Mouse (Mus musculus): ENCODE measurements around the gene Muc1.

DNA sequence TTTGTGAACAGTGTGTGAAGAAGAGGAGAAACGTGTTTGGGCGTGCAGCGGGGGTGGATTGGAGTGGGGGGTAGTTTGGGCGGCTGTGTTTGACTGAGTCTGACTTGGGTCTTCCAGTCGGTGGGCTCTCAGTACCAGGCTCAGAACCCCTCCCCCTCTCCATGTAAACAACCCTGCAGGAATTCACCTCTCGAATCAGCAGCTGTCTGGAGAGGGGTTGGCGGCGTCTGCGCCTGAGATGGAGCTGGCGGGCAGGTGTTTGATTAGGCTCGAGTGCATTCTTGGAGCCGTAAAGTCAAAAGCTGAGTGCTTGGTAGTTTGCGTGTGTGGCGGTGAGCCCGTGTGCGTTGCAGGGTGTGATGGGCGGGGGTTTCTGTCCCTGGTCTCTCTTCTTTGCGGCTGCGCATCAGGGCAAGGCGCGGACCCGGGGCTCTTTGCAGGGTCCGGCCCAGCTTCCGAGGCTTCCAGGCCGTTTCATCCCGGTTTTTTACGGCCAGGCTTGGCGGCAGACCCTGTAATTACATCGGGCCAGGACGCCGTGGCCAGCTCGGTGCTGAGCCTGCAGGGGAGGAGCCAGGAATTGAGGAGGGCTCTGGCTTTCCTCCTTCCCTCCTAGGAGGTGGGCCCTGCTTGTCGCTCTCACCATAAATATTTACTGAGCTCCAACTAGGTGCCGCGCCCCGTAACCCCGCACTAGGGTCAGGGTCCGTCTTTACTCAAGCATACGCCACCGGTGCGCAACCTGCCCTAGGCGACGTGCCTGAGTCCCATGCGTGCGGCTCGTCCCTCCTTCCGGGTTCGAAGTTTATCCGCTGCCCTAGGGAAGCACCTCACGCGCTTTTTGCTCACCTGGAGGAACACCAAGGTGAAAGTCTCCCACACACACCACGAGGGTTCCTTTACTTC is 52.0 kb downstream of the Muc1 start, which contains the start of gene Efna1:
- TF ChIP-seq POLR2A (IDR thresholded peaks at IDR 0.05; ENCODE audit: low read depth, low read length) (no peak), ZMIZ1 (IDR thresholded peaks at IDR 0.05; ENCODE audit: low read depth, low read length) (no peak), CTCF (conservative IDR thresholded peaks at IDR 0.05 in 1 of 2, IDR thresholded peaks at IDR 0.05 in 1 of 2; ENCODE audit: low read depth in 2 of 2, low read length in 2 of 2) (no peak), CHD1 (IDR thresholded peaks at IDR 0.05; ENCODE audit: low read depth, low read length) (no peak), NRF1 (IDR thresholded peaks at IDR 0.05; ENCODE audit: low read depth, low read length) (no peak)
